Mouse (Mus musculus): Measurements from ENCODE around the gene Rbm47.
"Not testable (repeated sequence)": the region's sequence is repeated elsewhere in the genome, so short reads cannot be mapped to it uniquely, and the experiment has no call there.

Gene Rbm47

GRCm38 (mm10) chr5:66173018-66173417 is at the start of gene Rbm47:
Gene Rbm47, minus strand, starts transcription at chr5:66173118.
- in situ Hi-C loops (cut with MboI; ENCODE audit: unreplicated experiment in 2 of 2) = no loop called here

GRCm38 (mm10) chr5:66220620-66221019 is 47.7 kb upstream of the Rbm47 start:
- in situ Hi-C loops (cut with MboI; ENCODE audit: unreplicated experiment in 2 of 2) = no loop called here

- in situ Hi-C loops (cut with MboI; ENCODE audit: unreplicated experiment in 2 of 2) = no loop called here
Observed at GRCm38 (mm10) chr5:66219692-66220091, 46.8 kb upstream of the Rbm47 start.

- in situ Hi-C loops (cut with MboI; ENCODE audit: unreplicated experiment in 2 of 2) = no loop called here
Observed at GRCm38 (mm10) chr5:66215569-66216277, 42.8 kb upstream of the Rbm47 start.

GRCm38 (mm10) chr5:66214395-66214935 is 41.5 kb upstream of the Rbm47 start:
- in situ Hi-C loops (cut with MboI; ENCODE audit: unreplicated experiment in 2 of 2) = no loop called here

- in situ Hi-C loops (cut with MboI; ENCODE audit: unreplicated experiment in 2 of 2) = no loop called here
Observed at GRCm38 (mm10) chr5:66209532-66210176, 36.7 kb upstream of the Rbm47 start.

GRCm38 (mm10) chr5:66204966-66205365 is 32.0 kb upstream of the Rbm47 start:
- in situ Hi-C loops (cut with MboI; ENCODE audit: unreplicated experiment in 2 of 2) = no loop called here

- in situ Hi-C loops (cut with MboI; ENCODE audit: unreplicated experiment in 2 of 2) = no loop called here
Observed at GRCm38 (mm10) chr5:66203424-66203823, 30.5 kb upstream of the Rbm47 start.

- in situ Hi-C loops (cut with MboI; ENCODE audit: unreplicated experiment in 2 of 2) = no loop called here
Observed at GRCm38 (mm10) chr5:66200044-66200443, 27.1 kb upstream of the Rbm47 start.

GRCm38 (mm10) chr5:66195323-66195722 is 22.4 kb upstream of the Rbm47 start:
- in situ Hi-C loops (cut with MboI; ENCODE audit: unreplicated experiment in 2 of 2) = no loop called here

- in situ Hi-C loops (cut with MboI; ENCODE audit: unreplicated experiment in 2 of 2) = no loop called here
Observed at GRCm38 (mm10) chr5:66193218-66193846, 20.4 kb upstream of the Rbm47 start.

- in situ Hi-C loops (cut with MboI; ENCODE audit: unreplicated experiment in 2 of 2) = no loop called here
Observed at GRCm38 (mm10) chr5:66191185-66191503, 18.2 kb upstream of the Rbm47 start.

GRCm38 (mm10) chr5:66190481-66191184 is 17.7 kb upstream of the Rbm47 start:
- in situ Hi-C loops (cut with MboI; ENCODE audit: unreplicated experiment in 2 of 2) = no loop called here

- in situ Hi-C loops (cut with MboI; ENCODE audit: unreplicated experiment in 2 of 2) = not testable (repeated sequence)
Observed at GRCm38 (mm10) chr5:66188591-66188990, 15.7 kb upstream of the Rbm47 start.

- in situ Hi-C loops (cut with MboI; ENCODE audit: unreplicated experiment in 2 of 2) = no loop called here
Observed at GRCm38 (mm10) chr5:66182156-66182555, 9.2 kb upstream of the Rbm47 start.

GRCm38 (mm10) chr5:66174160-66174837 is 1.4 kb upstream of the Rbm47 start:
- in situ Hi-C loops (cut with MboI; ENCODE audit: unreplicated experiment in 2 of 2) = no loop called here

- in situ Hi-C loops (cut with MboI; ENCODE audit: unreplicated experiment in 2 of 2) = no loop called here
Observed at GRCm38 (mm10) chr5:66170591-66170990, 2.3 kb downstream of the Rbm47 start.

- in situ Hi-C loops (cut with MboI; ENCODE audit: unreplicated experiment in 2 of 2) = no loop called here
Observed at GRCm38 (mm10) chr5:66169099-66169485, 3.8 kb downstream of the Rbm47 start.

GRCm38 (mm10) chr5:66168462-66169098 is 4.3 kb downstream of the Rbm47 start:
- in situ Hi-C loops (cut with MboI; ENCODE audit: unreplicated experiment in 2 of 2) = no loop called here

- in situ Hi-C loops (cut with MboI; ENCODE audit: unreplicated experiment in 2 of 2) = no loop called here
Observed at GRCm38 (mm10) chr5:66166931-66167330, 6.0 kb downstream of the Rbm47 start.

All from v-Abl transformed pro-B cells (cell line).